Mouse (Mus musculus): ENCODE data around the gene Prss27.

GRCm38 (mm10) chr17:24009617-24010016 lies 28.3 kb upstream of the Prss27 start:
- TF ChIP-seq POLR2A (IDR thresholded peaks at IDR 0.05; ENCODE audit: borderline replicate concordance, extremely low read depth, insufficient read depth, insufficient read length, poor library complexity, severe bottlenecking) (no peak), CTCF (IDR thresholded peaks at IDR 0.05; ENCODE audit: borderline replicate concordance, extremely low read depth, insufficient read depth, insufficient read length) (no peak)
